Mouse (Mus musculus): ENCODE measurements around the gene Cct5. TPM values are rescaled to one million over a fixed set of nuclear protein-coding genes. Genes with fewer than 3 reads are reported as not detected.
A peak's percentile ranks its signal among the peaks of the same experiment; 100 is the strongest.

The Cct5 gene
- total RNA-seq (2021) = 100 to 1,000 TPM; 142 to 150 TPM
- long read RNA-seq, experiment 1, transcript Cct5-201 (11 exons, 1,853 nt) = major isoform, 181 of 195 reads
- long read RNA-seq, experiment 1, partial matches to known transcripts = 9 of 195 reads
- long read RNA-seq, experiment 1, other reads (novel, unspliced or antisense) = 5 of 195 reads
- long read RNA-seq, experiment 2, transcript Cct5-201 (11 exons, 1,853 nt) = major isoform, 71 of 80 reads
- long read RNA-seq, experiment 2, partial matches to known transcripts = 6 of 80 reads
- long read RNA-seq, experiment 2, other reads (novel, unspliced or antisense) = 1 of 80 reads

- DNase-seq = peak; percentile 98 to 100
These were observed at the start of gene Cct5, which contains the start of gene Fam173b for GRCm38 (mm10) chr15:31601646-31602374. Gene Cct5 (minus strand): TSS chr15:31601804. Gene Fam173b (plus strand): TSS chr15:31601852.

- no peak for DNase-seq
These were observed 49.2 kb upstream of the Cct5 start for GRCm38 (mm10) chr15:31650821-31651220.

GRCm38 (mm10) chr15:31649691-31650090, 48.1 kb upstream of the Cct5 start:
- DNase-seq = no peak

- no peak for DNase-seq
These were observed 46.4 kb upstream of the Cct5 start for GRCm38 (mm10) chr15:31647851-31648569.

- no peak for DNase-seq
These were observed 45.6 kb upstream of the Cct5 start for GRCm38 (mm10) chr15:31647225-31647624.

GRCm38 (mm10) chr15:31636091-31636595, 34.5 kb upstream of the Cct5 start:
- DNase-seq = no peak

GRCm38 (mm10) chr15:31634582-31634981, 33.0 kb upstream of the Cct5 start:
- no peak for DNase-seq

GRCm38 (mm10) chr15:31632478-31632877, 30.9 kb upstream of the Cct5 start:
- DNase-seq = no peak

GRCm38 (mm10) chr15:31631396-31631858, 29.8 kb upstream of the Cct5 start:
- no peak for DNase-seq

GRCm38 (mm10) chr15:31629556-31629955, 28.0 kb upstream of the Cct5 start:
- no peak for DNase-seq

- no peak for DNase-seq
These were observed 26.6 kb upstream of the Cct5 start for GRCm38 (mm10) chr15:31628180-31628579.

- DNase-seq = peak in 1 of 2 experiments; percentile 8
These were observed 25.9 kb upstream of the Cct5 start for GRCm38 (mm10) chr15:31627277-31628154.

- no peak for DNase-seq
These were observed 17.9 kb upstream of the Cct5 start for GRCm38 (mm10) chr15:31619521-31619920.

GRCm38 (mm10) chr15:31617261-31617660, 15.7 kb upstream of the Cct5 start:
- DNase-seq = no peak

- no peak for DNase-seq
These were observed 13.1 kb upstream of the Cct5 start for GRCm38 (mm10) chr15:31614666-31615065.

GRCm38 (mm10) chr15:31613826-31614453, 12.3 kb upstream of the Cct5 start:
- DNase-seq = no peak

- DNase-seq = no peak
These were observed 10.4 kb upstream of the Cct5 start for GRCm38 (mm10) chr15:31611976-31612375.

- no peak for DNase-seq
These were observed 9.4 kb upstream of the Cct5 start for GRCm38 (mm10) chr15:31611027-31611426.

GRCm38 (mm10) chr15:31606821-31607220, 5.2 kb upstream of the Cct5 start:
- DNase-seq = peak; percentile 38 to 42

GRCm38 (mm10) chr15:31603113-31603512, 1.5 kb upstream of the Cct5 start:
- no peak for DNase-seq

GRCm38 (mm10) chr15:31602426-31602825, 822 bp upstream of the Cct5 start:
- DNase-seq = peak; percentile 25 to 48
